Mouse (Mus musculus) embryonic fibroblast, embryonic 13.5 days (primary cell): ENCODE data around the gene Chac2.

Experiments
- CTCF ChIP-seq: IDR thresholded peaks from 2 replicates; pipeline ENCODE4 v1.5.1; 2011; ENCODE audit warnings: mild to moderate bottlenecking, control low read depth, low read length, moderate library complexity, borderline replicate concordance; ENCODE audit not compliant: insufficient read depth
- POLR2A ChIP-seq: IDR thresholded peaks from 2 replicates; pipeline ENCODE4 v1.6.1; 2011; ENCODE audit warnings: low read depth, mild to moderate bottlenecking, control low read depth, low read length, moderate library complexity

DNA sequence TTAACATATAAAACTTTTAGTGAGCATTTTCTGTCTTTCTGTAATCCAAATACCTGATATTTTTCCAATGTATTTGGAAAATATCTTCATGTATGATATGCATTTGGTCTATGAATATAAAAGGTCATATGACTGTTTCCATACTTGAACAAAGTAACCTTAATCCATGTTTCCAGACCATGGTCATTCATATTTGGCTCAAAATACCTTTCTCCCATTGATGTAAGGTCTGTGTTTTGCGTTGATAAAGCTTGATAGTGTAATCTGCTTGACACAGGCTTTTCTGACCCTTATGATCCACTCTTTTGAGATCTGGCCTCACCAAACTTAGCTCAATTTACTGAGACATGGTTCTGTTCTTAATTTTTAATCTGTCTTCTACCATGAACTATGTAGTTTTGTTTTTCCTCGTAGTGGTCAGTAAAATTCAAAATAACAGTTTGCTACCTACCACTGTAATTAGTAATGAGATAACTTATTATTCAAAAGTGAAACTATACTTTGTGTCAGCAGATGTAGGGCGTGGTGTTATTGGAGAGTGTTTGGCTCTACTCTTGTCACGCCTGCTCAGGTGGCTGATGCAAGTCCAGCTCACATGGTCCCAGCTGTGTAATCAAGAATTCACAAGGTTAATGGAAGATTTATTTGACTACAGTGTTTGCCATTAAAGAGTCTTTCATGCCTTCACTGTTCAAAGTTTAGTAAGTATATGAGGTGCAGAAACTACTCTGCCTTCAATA is 15.2 kb upstream of the Chac2 start:
- TF ChIP-seq CTCF, result no peak
- no peak for TF ChIP-seq POLR2A
